Mouse (Mus musculus) CD4-positive, CD25-positive, alpha-beta regulatory T cell, adult 4 months (primary cell): ENCODE data around the gene Lsm14b. TPM values are rescaled to one million over a fixed set of nuclear protein-coding genes. Genes with fewer than 3 reads are reported as not detected.
A peak's percentile ranks its signal among the peaks of the same experiment; 100 is the strongest.

Experiments
- ATAC-seq: one replicate; pipeline ENCODE4 v1.8.0; 2017
- polyA plus RNA-seq, 2 experiments: library from polyadenylated mRNA; unstranded; fragments of 100-300 nt; shearing (Covaris generic); gene quantifications; one replicate each; pipeline ENCODE4 v1.2.1; 2017

Gene Lsm14b
- polyA plus RNA-seq = 1 to 10 TPM; 2.0 to 2.9 TPM

- peak; percentile 90 for ATAC-seq
Measured at GRCm38 (mm10) chr2:180024401-180025098, at the start of gene Lsm14b. TSS of gene Lsm14b (plus strand) at chr2:180024987.

- no peak for ATAC-seq
Measured at GRCm38 (mm10) chr2:179975851-179976250, 48.9 kb upstream of the Lsm14b start.

DNA sequence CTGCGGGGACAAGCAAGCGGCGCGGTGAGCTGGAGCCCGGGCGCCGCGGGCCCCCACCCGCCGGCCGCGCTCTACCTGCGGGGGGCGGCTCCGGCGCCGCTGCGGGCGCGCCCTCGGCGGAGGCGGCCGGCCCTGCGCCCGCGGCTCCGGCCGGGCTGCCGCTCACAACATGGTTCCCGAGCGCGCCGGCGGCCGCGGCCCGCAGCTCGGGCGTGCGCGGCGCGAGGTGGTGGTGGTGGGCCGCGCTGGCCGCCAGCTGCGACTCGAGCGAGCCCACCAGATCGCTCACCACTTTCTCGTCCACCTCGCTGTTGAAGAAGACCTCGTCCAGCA lies 48.5 kb upstream of the Lsm14b start:
- ATAC-seq = peak; percentile 1

- peak; percentile 82 for ATAC-seq
Measured at GRCm38 (mm10) chr2:179976628-179977343, 48.0 kb upstream of the Lsm14b start, which contains the start of gene Taf4. TSS of gene Taf4 (minus strand) at chr2:179976646.

- ATAC-seq = no peak
Measured at GRCm38 (mm10) chr2:179977344-179978025, 47.3 kb upstream of the Lsm14b start.

GRCm38 (mm10) chr2:179978250-179978649 lies 46.5 kb upstream of the Lsm14b start:
- no peak for ATAC-seq

GRCm38 (mm10) chr2:179979836-179980235 lies 45.0 kb upstream of the Lsm14b start:
- no peak for ATAC-seq

- no peak for ATAC-seq
Measured at GRCm38 (mm10) chr2:179980616-179981015, 44.2 kb upstream of the Lsm14b start.

- ATAC-seq = no peak
Measured at GRCm38 (mm10) chr2:179982715-179983114, 42.1 kb upstream of the Lsm14b start.

GRCm38 (mm10) chr2:179984830-179985229 lies 40.0 kb upstream of the Lsm14b start:
- ATAC-seq = no peak

DNA sequence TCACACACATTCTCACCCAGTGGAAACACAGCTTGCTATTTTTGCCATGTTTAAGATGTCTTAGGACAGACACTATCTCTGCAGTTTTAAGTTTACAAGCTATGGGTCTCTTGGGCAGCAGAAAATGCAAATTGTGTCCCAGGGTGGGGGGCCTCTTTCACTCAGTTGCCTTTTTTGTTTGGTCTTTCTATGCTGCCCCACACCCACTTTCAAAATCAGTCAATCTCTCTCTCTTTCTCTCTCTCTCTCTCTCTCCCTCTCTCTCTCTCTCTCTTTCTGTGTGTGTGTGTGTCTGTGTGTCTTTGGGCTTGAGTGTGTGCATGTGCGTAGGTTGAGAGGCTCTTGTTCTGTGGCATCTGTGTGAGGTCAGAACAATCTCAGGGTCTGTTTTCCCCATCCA lies 39.1 kb upstream of the Lsm14b start:
- ATAC-seq = no peak

DNA sequence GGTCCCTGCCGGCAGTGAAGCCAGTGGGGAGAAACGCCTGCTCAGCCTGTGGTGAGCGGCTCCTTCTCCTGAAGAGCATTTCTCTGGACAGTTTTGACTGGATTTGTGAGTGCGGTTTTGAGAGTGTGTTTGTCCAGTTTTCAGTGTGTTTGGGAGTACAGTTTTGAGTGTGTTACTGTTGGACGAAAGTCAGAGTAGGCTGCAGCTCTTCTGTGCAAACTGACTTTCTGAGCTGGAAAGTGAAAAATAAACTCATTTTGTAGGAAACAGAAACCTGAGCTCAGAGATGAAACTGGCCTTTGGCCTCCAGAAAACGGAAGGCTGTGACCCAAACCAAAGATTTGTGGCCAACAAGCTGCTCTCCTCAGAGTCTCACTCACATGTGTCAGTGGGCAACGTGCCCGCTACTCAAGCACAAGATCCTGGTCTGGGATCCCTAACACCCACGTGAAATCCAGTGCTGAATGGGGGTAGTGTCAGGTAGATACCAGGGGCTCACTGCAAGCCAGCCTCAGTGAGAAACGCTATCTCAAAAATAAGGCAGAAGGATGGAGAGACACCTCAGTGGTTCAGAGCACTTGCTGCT lies 38.3 kb upstream of the Lsm14b start:
- no peak for ATAC-seq

DNA sequence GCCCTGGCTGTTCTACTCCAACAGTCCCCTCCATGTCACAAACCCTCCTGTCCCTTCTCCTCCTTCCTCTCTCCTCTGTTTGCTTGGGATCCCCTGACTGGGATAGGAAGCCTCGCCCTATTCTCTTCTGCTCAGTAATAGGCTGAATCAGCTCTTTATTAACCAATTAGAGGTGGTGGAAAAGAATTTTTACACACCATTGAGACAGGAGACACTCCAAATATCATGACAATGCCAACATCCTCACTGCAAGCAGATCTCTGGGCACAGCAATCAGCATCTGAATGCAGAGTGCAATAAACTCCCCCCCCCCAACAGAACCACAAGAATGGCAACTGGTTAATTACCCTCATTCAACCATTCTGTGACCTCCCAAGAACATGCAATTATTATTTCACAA lies 35.7 kb upstream of the Lsm14b start:
- no peak for ATAC-seq

DNA sequence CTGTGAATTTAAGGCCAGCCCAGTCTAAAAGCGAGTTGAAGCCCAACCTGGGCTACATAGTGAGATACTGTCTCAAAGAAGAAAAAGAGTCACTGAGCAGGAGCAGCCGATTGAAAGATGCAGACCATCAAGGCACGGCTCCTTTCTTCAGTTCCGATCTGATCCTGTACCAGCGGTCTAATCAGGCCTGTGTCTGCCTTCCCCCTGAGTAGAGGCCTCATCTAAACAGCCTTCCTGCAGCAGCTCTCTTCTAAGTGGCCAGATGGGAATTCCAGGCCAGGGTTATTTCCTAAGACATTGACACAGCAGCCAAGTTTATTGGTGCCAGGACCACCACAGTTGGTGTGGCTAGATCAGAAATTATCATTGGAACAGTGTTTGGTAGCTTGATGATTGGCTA lies 31.7 kb upstream of the Lsm14b start:
- no peak for ATAC-seq

GRCm38 (mm10) chr2:179998431-179998830 lies 26.4 kb upstream of the Lsm14b start:
- ATAC-seq = no peak

DNA sequence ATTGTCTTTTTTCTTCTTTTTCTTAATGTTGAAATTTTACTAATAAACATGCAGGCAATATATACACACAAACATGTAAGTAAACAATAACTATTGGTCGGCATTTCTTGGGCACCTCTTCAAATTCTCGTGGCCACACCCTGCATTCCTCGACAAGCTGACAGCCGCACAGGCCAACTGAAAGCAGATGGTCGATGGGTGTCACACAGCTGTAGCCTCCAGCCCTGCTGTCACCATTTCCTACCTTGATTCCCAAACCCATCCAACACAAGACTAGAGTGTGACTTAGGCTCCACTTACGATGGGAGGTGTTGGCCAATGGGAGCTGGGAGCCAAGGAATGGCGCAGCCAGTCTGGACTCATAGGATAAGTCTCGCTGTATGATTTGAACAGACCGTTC lies 23.2 kb upstream of the Lsm14b start:
- no peak for ATAC-seq

GRCm38 (mm10) chr2:180005656-180006351 lies 19.0 kb upstream of the Lsm14b start:
- no peak for ATAC-seq

GRCm38 (mm10) chr2:180006352-180007017 lies 18.3 kb upstream of the Lsm14b start:
- no peak for ATAC-seq

DNA sequence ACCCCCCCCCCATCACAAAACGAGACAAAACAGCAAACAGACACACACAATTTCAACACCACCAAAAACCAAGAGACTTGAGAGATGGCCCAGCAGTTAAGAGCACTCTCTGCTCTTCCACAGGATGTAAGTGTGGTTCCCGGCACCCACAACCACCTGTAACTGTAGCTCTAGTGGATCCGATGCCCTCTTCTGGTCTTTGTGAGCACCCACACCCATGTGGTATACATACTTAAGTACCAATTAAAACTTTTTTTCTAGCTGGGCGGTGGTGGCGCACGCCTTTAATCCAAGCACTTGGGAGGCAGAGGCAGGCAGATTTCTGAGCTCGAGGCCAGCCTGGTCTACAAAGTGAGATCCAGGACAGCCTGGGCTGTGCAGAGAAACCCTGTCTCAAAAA lies 14.1 kb upstream of the Lsm14b start:
- no peak for ATAC-seq

DNA sequence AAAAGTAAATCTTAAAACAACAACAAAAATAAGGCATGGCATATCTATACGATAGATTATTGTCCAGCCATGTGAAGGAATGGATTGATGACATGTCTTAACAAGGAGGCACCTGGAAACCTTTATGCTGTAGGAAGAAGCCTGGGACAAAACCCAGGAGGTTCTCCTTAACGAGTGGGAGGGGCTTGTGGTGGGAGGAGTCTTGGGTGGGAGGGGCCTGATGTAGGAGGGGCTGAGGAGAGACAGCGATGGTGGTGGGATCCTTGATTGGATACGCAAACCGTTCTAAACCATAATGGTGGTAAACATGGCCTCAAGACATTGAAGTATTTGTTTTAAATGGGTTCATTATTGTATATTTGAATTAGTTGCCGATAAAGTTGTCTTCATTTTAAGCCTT lies 13.4 kb upstream of the Lsm14b start:
- no peak for ATAC-seq

DNA sequence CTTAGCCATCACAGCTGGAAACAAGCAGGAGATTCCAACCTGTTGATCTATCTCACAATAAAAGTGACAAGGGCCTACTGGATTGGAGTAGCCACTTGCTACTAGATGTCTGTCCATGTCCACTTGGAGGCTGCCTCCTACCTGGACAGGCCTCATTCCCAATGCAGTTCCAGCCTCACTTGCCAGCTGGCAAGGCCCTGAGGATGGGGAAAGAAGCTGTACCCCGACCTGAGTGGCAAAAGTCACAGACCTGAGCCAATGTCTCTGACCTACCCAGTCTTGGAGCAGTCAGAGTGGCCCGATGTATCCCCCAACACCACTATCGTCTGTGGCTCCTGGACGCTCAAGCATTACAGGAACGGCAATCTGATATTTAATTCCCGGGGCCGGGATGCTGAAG lies 11.1 kb upstream of the Lsm14b start:
- ATAC-seq = no peak

GRCm38 (mm10) chr2:180017632-180018031 lies 7.2 kb upstream of the Lsm14b start:
- ATAC-seq = no peak
